Mouse (Mus musculus) myocyte (in vitro differentiated cells): ENCODE results near the gene Sez6. TPM values are rescaled to one million over a fixed set of nuclear protein-coding genes. Genes with fewer than 3 reads are reported as not detected.

Experiments used
- H3K27me3 ChIP-seq: one replicate; pipeline ENCODE4 v1.6.1; 2011; ENCODE audit not compliant: control insufficient read depth, insufficient read depth, insufficient read length
- H3K36me3 ChIP-seq: one replicate; pipeline ENCODE4 v1.6.1; 2011; ENCODE audit not compliant: control insufficient read depth, insufficient read depth
- H3K4me2 ChIP-seq: one replicate; pipeline ENCODE4 v1.6.1; 2011; ENCODE audit warnings: low read depth, control low read depth
- H3K4me3 ChIP-seq: one replicate; pipeline ENCODE4 v1.5.1; 2011; ENCODE audit warnings: mild to moderate bottlenecking, control low read depth, moderate library complexity
- H3K79me2 ChIP-seq: one replicate; pipeline ENCODE4 v1.6.1; 2011; ENCODE audit not compliant: control insufficient read depth, insufficient read depth
- H3ac ChIP-seq: one replicate; pipeline ENCODE4 v1.6.1; 2011; ENCODE audit not compliant: control insufficient read depth, insufficient read length
- CEBPB ChIP-seq: IDR thresholded peaks from 2 replicates; pipeline ENCODE4 v1.6.1; 2011; ENCODE audit warnings: mild to moderate bottlenecking, moderate library complexity; ENCODE audit not compliant: poor library complexity, insufficient read depth, severe bottlenecking
- E2F4 ChIP-seq: IDR thresholded peaks from one replicate; pipeline ENCODE4 v1.6.1; 2011; ENCODE audit warnings: mild to moderate bottlenecking, control low read depth, moderate library complexity; ENCODE audit not compliant: insufficient read depth
- MAX ChIP-seq: IDR thresholded peaks from one replicate; pipeline ENCODE4 v1.6.1; 2011; ENCODE audit warnings: low read depth, mild to moderate bottlenecking, control low read depth
- MYOD1 ChIP-seq, 3 experiments: IDR thresholded peaks; one replicate each; pipeline ENCODE4 v1.6.1; 2011; ENCODE audit warnings: control low read depth in 2 of 3, low read depth in 2 of 3, mild to moderate bottlenecking in 2 of 3, moderate library complexity in 1 of 3; ENCODE audit not compliant: insufficient read length in 2 of 3, control insufficient read depth in 1 of 3
- MYOG ChIP-seq, 3 experiments: IDR thresholded peaks; one replicate each; pipeline ENCODE4 v1.6.1; 2011; ENCODE audit warnings: control low read depth in 2 of 3, low read depth in 2 of 3, mild to moderate bottlenecking in 2 of 3; ENCODE audit not compliant: insufficient read length in 2 of 3, control insufficient read depth in 1 of 3, insufficient read depth in 1 of 3
- POLR2A ChIP-seq: IDR thresholded peaks from one replicate; pipeline ENCODE4 v1.6.1; 2011; ENCODE audit warnings: low read depth, mild to moderate bottlenecking, control low read depth, moderate library complexity; ENCODE audit not compliant: insufficient read length
- POLR2AphosphoS2 ChIP-seq: IDR thresholded peaks from one replicate; pipeline ENCODE4 v1.6.1; 2011; ENCODE audit warnings: low read depth, control low read depth; ENCODE audit not compliant: insufficient read length
- REST ChIP-seq: IDR thresholded peaks from one replicate; pipeline ENCODE4 v1.6.1; 2011; ENCODE audit warnings: mild to moderate bottlenecking, control low read depth, moderate library complexity; ENCODE audit not compliant: insufficient read depth, insufficient read length
- SRF ChIP-seq: IDR thresholded peaks from one replicate; pipeline ENCODE4 v1.6.1; 2011; ENCODE audit warnings: low read depth; ENCODE audit not compliant: control insufficient read depth, insufficient read length
- TCF12 ChIP-seq: IDR thresholded peaks from one replicate; pipeline ENCODE4 v1.6.1; 2011; ENCODE audit warnings: mild to moderate bottlenecking, control low read depth; ENCODE audit not compliant: poor library complexity, insufficient read depth, severe bottlenecking
- TCF3 ChIP-seq: IDR thresholded peaks from one replicate; pipeline ENCODE4 v1.6.1; 2011; ENCODE audit warnings: low read depth, control low read depth; ENCODE audit not compliant: insufficient read length
- USF1 ChIP-seq: IDR thresholded peaks from one replicate; pipeline ENCODE4 v1.6.1; 2011; ENCODE audit warnings: low read depth, mild to moderate bottlenecking, control low read depth, moderate library complexity
- polyA plus RNA-seq: library from polyadenylated mRNA; unstranded; fragments of >200 nt; fragmentation: generic; extraction: Trizol; gene quantifications from one replicate; pipeline ENCODE4 v1.2.1, GENCODE M21; 2012; ENCODE audit warnings: missing spikeins

Gene Sez6
- polyA plus RNA-seq, 1 experiment, result not detected

- Histone ChIP-seq H3K79me2 (no peaks in the 10 kb centered on the region), H3K4me2 (no peak overlapping the region), H3K27me3 (peaks cover 71% of the 10 kb centered on the region), H3K36me3 (no peaks in the 10 kb centered on the region), H3K4me3 (no peak overlapping the region), H3ac (no peak overlapping the region)
- no peak for TF ChIP-seq CEBPB
- TF ChIP-seq USF1, result no peak
- no peak for TF ChIP-seq TCF12
- no peak for TF ChIP-seq E2F4
- no peak for TF ChIP-seq TCF3
- TF ChIP-seq MYOG (IDR thresholded peaks at IDR 0.05; ENCODE audit: control insufficient read depth in 1 of 3, insufficient read depth in 1 of 3, insufficient read length in 2 of 3, low read depth in 2 of 3), result no peak
- no peak for TF ChIP-seq MAX
- TF ChIP-seq REST, result no peak
- no peak for TF ChIP-seq MYOD1 (IDR thresholded peaks at IDR 0.05; ENCODE audit: control insufficient read depth in 1 of 3, insufficient read length in 2 of 3, low read depth in 2 of 3)
- no peak for TF ChIP-seq POLR2AphosphoS2
- TF ChIP-seq SRF, result no peak
- TF ChIP-seq POLR2A, result no peak
Observed at GRCm38 (mm10) chr11:77916741-77917140, 13.9 kb upstream of the Sez6 start.

GRCm38 (mm10) chr11:77917166-77917565 is 13.4 kb upstream of the Sez6 start:
- Histone ChIP-seq H3K27me3 (peaks cover 74% of the 10 kb centered on the region), H3K36me3 (no peaks in the 10 kb centered on the region), H3K4me3 (no peak overlapping the region), H3K4me2 (no peak overlapping the region), H3ac (no peak overlapping the region), H3K79me2 (no peaks in the 10 kb centered on the region)
- TF ChIP-seq TCF3 (no peak), CEBPB (no peak), MYOD1 (IDR thresholded peaks at IDR 0.05; ENCODE audit: control insufficient read depth in 1 of 3, insufficient read length in 2 of 3, low read depth in 2 of 3) (no peak), MAX (no peak), POLR2AphosphoS2 (no peak), POLR2A (no peak), SRF (no peak), E2F4 (no peak), MYOG (IDR thresholded peaks at IDR 0.05; ENCODE audit: control insufficient read depth in 1 of 3, insufficient read depth in 1 of 3, insufficient read length in 2 of 3, low read depth in 2 of 3) (no peak), USF1 (no peak), REST (no peak), TCF12 (no peak)

- Histone ChIP-seq H3ac (no peak overlapping the region), H3K79me2 (no peaks in the 10 kb centered on the region), H3K27me3 (peaks cover 59% of the 10 kb centered on the region), H3K4me2 (no peak overlapping the region), H3K4me3 (no peak overlapping the region), H3K36me3 (no peaks in the 10 kb centered on the region)
- no peak for TF ChIP-seq TCF3
- no peak for TF ChIP-seq USF1
- TF ChIP-seq CEBPB, result no peak
- no peak for TF ChIP-seq SRF
- TF ChIP-seq MYOD1 (IDR thresholded peaks at IDR 0.05; ENCODE audit: control insufficient read depth in 1 of 3, insufficient read length in 2 of 3, low read depth in 2 of 3), result no peak
- TF ChIP-seq POLR2A, result no peak
- TF ChIP-seq REST, result no peak
- no peak for TF ChIP-seq MAX
- no peak for TF ChIP-seq E2F4
- no peak for TF ChIP-seq TCF12
- TF ChIP-seq MYOG (IDR thresholded peaks at IDR 0.05; ENCODE audit: control insufficient read depth in 1 of 3, insufficient read depth in 1 of 3, insufficient read length in 2 of 3, low read depth in 2 of 3), result no peak
- no peak for TF ChIP-seq POLR2AphosphoS2
Observed at GRCm38 (mm10) chr11:77923285-77923684, 7.3 kb upstream of the Sez6 start.

GRCm38 (mm10) chr11:77925836-77926657 is 4.6 kb upstream of the Sez6 start:
- Histone ChIP-seq H3K36me3 (no peaks in the 10 kb centered on the region), H3K79me2 (no peaks in the 10 kb centered on the region), H3ac (no peak overlapping the region), H3K27me3 (peaks cover 68% of the 10 kb centered on the region), H3K4me2 (no peak overlapping the region), H3K4me3 (no peak overlapping the region)
- TF ChIP-seq TCF3 (no peak), POLR2AphosphoS2 (no peak), SRF (no peak)

GRCm38 (mm10) chr11:77926666-77927065 is 3.9 kb upstream of the Sez6 start:
- H3K36me3 ChIP-seq, result no peaks in the 10 kb centered on the region

More at GRCm38 (mm10) chr11:77926666-77927065, 3.9 kb upstream of the Sez6 start:
- Histone ChIP-seq H3K4me3 (no peak overlapping the region), H3K79me2 (no peaks in the 10 kb centered on the region), H3K4me2 (no peak overlapping the region), H3ac (no peak overlapping the region), H3K27me3 (peaks cover 73% of the 10 kb centered on the region)
- TF ChIP-seq SRF, result no peak
